In the genomic region with DNA sequence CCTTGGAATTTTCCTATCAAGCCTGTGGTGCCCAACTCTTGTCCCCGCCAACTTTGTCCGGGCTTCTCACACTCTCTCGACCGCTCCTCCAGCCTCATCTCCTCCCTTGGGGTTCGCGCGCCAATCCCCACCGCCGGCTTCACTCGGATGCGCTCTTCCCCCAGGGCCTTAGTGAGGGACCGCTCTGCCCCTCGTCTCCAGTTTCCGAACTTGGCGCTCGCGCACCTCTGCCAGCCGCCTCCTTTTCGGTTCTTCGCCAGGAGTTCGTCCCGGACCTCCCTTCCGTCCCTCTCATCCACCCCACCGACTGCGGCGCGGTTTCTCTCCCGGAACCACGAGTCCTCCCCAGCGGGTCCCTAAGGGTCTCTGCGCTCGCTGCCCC, we compare ENCODE assay signal across 8 mouse cellular contexts. TPM values are rescaled to one million over a fixed set of nuclear protein-coding genes. Genes with fewer than 3 reads are reported as not detected.
DNase-seq lines count a peak whose midpoint lies in the region; ATAC-seq and TF ChIP-seq lines count a peak whose summit lies in the region.

No protein-coding gene starts in this region.

- H3K9ac ChIP-seq in heart, adult 2 months (ENCODE audit: low read depth, low read length): peak overlapping the region; percentile 47
- H3K9ac ChIP-seq in CH12.LX (ENCODE audit: insufficient read depth, low read depth): peak overlapping the region; percentile 65
- H3K9ac ChIP-seq in limb, embryonic 12.5 days (replicated peaks): peak overlapping the region; percentile 84
- H3K9ac ChIP-seq in neural tube, embryonic 13.5 days: peak overlapping the region; percentile 74

- H3K9me3 ChIP-seq in CH12.LX (replicated peaks; ENCODE audit: low read length): no peaks in the 10 kb centered on the region
- H3K9me3 ChIP-seq in limb, embryonic 12.5 days: no peaks in the 10 kb centered on the region
- H3K9me3 ChIP-seq in neural tube, embryonic 13.5 days: no peaks in the 10 kb centered on the region

- peak overlapping the region; percentile 83 for H3K27ac ChIP-seq in heart, adult 2 months
- H3K27ac ChIP-seq in CH12.LX (ENCODE audit: insufficient read depth, low read depth): peak overlapping the region; percentile 12; the same call in 1 of the 2 replicates
- no peak overlapping the region for H3K27ac ChIP-seq in embryonic fibroblast, embryonic 13.5 days (ENCODE audit: insufficient read depth, low read length)
- peak overlapping the region; percentile 76; the same call in 1 of the 2 replicates for H3K27ac ChIP-seq in limb, embryonic 12.5 days
- peak overlapping the region; percentile 57; the same call in 1 of the 2 replicates for H3K27ac ChIP-seq in neural tube, embryonic 13.5 days (replicated peaks)

- H3K27me3 ChIP-seq in heart, adult 2 months (ENCODE audit: control insufficient read depth, insufficient read depth, low read length): no peaks in the 10 kb centered on the region
- H3K27me3 ChIP-seq in CH12.LX (replicated peaks): no peaks in the 10 kb centered on the region
- no peaks in the 10 kb centered on the region for H3K27me3 ChIP-seq in limb, embryonic 12.5 days
- no peaks in the 10 kb centered on the region for H3K27me3 ChIP-seq in neural tube, embryonic 13.5 days

- DNase-seq in heart, adult 2 months: no peak
- DNase-seq in heart, adult 9 months (ENCODE audit: low spot score in 2 of 2): no peak
- DNase-seq in CH12.LX (ENCODE audit: extremely low read depth): peak; percentile 51
- DNase-seq in ovary, postnatal 10 days (ENCODE audit: low spot score): no peak
- DNase-seq in left cerebral cortex, adult 9 months (ENCODE audit: low spot score in 2 of 2): no peak

- H3K79me2 ChIP-seq in heart, adult 2 months (replicated peaks; ENCODE audit: control insufficient read depth, insufficient read depth, low read length): 0 out of 2 replicates have a peak, but pooled peaks cover 2% of the 10 kb centered on the region
- H3K79me2 ChIP-seq in CH12.LX (replicated peaks; ENCODE audit: control insufficient read depth, extremely low read depth, insufficient read depth, poor library complexity, severe bottlenecking): peaks cover 20% of the 10 kb centered on the region

- TF ChIP-seq POLR2A in heart, adult 2 months (IDR thresholded peaks at IDR 0.05; ENCODE audit: insufficient read depth, low read depth, low read length): no peak
- TF ChIP-seq POLR2A in CH12.LX (IDR thresholded peaks at IDR 0.05; ENCODE audit: low read depth, low read length): no peak
- no peak for TF ChIP-seq POLR2A in embryonic fibroblast, embryonic 13.5 days (IDR thresholded peaks at IDR 0.05; ENCODE audit: low read depth, low read length)

- TF ChIP-seq RAD21 in CH12.LX (IDR thresholded peaks at IDR 0.05; ENCODE audit: low read depth, low read length): no peak

- intact Hi-C loops in heart, adult 2 months (cut with DNase I): loop anchor here (1.0 to 5.0 kb wide), 4 partner anchors 10 to 154 kb away; partner anchors contain the start of genes Asb10, Cdk5, Chpf2 and Slc4a2

- dilution Hi-C loops in CH12.LX (cut with MboI; ENCODE audit: extremely low pct_ligation_motif_present, extremely low pct_unique_long_range_greater_than_20kb, low sequenced_read_pairs): no loop called here

- no peaks in the 10 kb centered on the region for H3K36me3 ChIP-seq in heart, adult 2 months (ENCODE audit: control insufficient read depth, insufficient read depth, low read length)
- H3K36me3 ChIP-seq in CH12.LX (replicated peaks in 1 of 2; ENCODE audit: control insufficient read depth in 1 of 2, insufficient read depth in 1 of 2, low read length in 1 of 2): peaks cover 35 to 40% of the 10 kb centered on the region in 2 experiments
- peaks cover 36% of the 10 kb centered on the region for H3K36me3 ChIP-seq in limb, embryonic 12.5 days
- peaks cover 35% of the 10 kb centered on the region for H3K36me3 ChIP-seq in neural tube, embryonic 13.5 days

- H3K4me2 ChIP-seq in CH12.LX (ENCODE audit: insufficient read depth, low read depth, poor library complexity, severe bottlenecking): peak overlapping the region; percentile 96
- peak overlapping the region; percentile 71 for H3K4me2 ChIP-seq in limb, embryonic 12.5 days
- peak overlapping the region; percentile 82 for H3K4me2 ChIP-seq in neural tube, embryonic 13.5 days

- no peak for TF ChIP-seq EP300 in heart, adult 2 months (IDR thresholded peaks at IDR 0.05; ENCODE audit: insufficient read depth, low read depth, low read length)
- no peak for TF ChIP-seq EP300 in CH12.LX (IDR thresholded peaks at IDR 0.05; ENCODE audit: low read length)

- WGBS in heart, adult 2 months: 1% methylated on average over 32 of the region's 32 CpGs
- WGBS in limb, embryonic 12.5 days: under 1% methylated on average over 32 of the region's 32 CpGs
- under 1% methylated on average over 32 of the region's 32 CpGs for WGBS in neural tube, embryonic 13.5 days

- no peak for TF ChIP-seq CTCF in heart, adult 2 months (IDR thresholded peaks at IDR 0.05)
- no peak for TF ChIP-seq CTCF in CH12.LX (conservative IDR thresholded peaks at IDR 0.05 in 1 of 2, IDR thresholded peaks at IDR 0.05 in 1 of 2; ENCODE audit: low read depth in 2 of 2, low read length in 2 of 2)
- no peak for TF ChIP-seq CTCF in embryonic fibroblast, embryonic 13.5 days (IDR thresholded peaks at IDR 0.05; ENCODE audit: borderline replicate concordance, insufficient read depth, low read length)

- peak; percentile 26 for ATAC-seq in limb, embryonic 12.5 days (ENCODE audit: insufficient number of reproducible peaks, insufficient read depth, low FRiP score, low TSS enrichment, low read depth)
- ATAC-seq in neural tube, embryonic 13.5 days (ENCODE audit: low read depth): peak; percentile 32; the same call in 1 of the 2 replicates

- in situ Hi-C loops in CH12.LX (cut with MboI; ENCODE audit: low pct_ligation_motif_present, low pct_unique_long_range_greater_than_20kb, low sequenced_read_pairs): no loop called here

- peaks cover 4% of the 10 kb centered on the region for H3K4me1 ChIP-seq in heart, adult 2 months (ENCODE audit: control insufficient read depth, insufficient read depth, low read length)
- H3K4me1 ChIP-seq in CH12.LX (ENCODE audit: control insufficient read depth in 1 of 2, insufficient read depth in 2 of 2): peaks cover 0 to 31% of the 10 kb centered on the region in 2 experiments; a peak in 3 of 4 replicates
- peaks cover 6% of the 10 kb centered on the region; the same call in 1 of the 2 replicates for H3K4me1 ChIP-seq in embryonic fibroblast, embryonic 13.5 days (ENCODE audit: control insufficient read depth, insufficient read depth, low read length)
- H3K4me1 ChIP-seq in limb, embryonic 12.5 days (replicated peaks): peaks cover 12% of the 10 kb centered on the region
- peaks cover 24% of the 10 kb centered on the region for H3K4me1 ChIP-seq in neural tube, embryonic 13.5 days (replicated peaks)

- H3K4me3 ChIP-seq in heart, adult 2 months: peak overlapping the region; percentile 86
- peak overlapping the region; percentile 69 to 91 (median 75) for H3K4me3 ChIP-seq in CH12.LX (replicated peaks in 1 of 3; ENCODE audit: low read depth in 2 of 3, low read length in 2 of 3, poor library complexity in 1 of 3)
- peak overlapping the region; percentile 78 for H3K4me3 ChIP-seq in embryonic fibroblast, embryonic 13.5 days (ENCODE audit: insufficient read depth, low read length)
- peak overlapping the region; percentile 75 for H3K4me3 ChIP-seq in limb, embryonic 12.5 days (replicated peaks)
- peak overlapping the region; percentile 52 for H3K4me3 ChIP-seq in neural tube, embryonic 13.5 days

RNA-seq across cellular contexts. Expression of gene Abcf2, which starts 0.5 kb away (rescaled TPM):
- 10 to 100 TPM; 52.5 to 55.8 TPM for total RNA-seq in heart, adult 2 months (2021)
- 43.3 and 57.2 TPM in 2 replicates for polyA plus RNA-seq in heart, adult 2 months (2012; rRNA removed)
- total RNA-seq in CH12.LX (2012; rRNA removed) (118 and 152 TPM in 2 replicates), CH12.LX (2014; rRNA removed) (162 and 169 TPM in 2 replicates)
- polyA plus RNA-seq in CH12.LX (2012; ENCODE audit: insufficient read length, low read depth): 160 and 162 TPM in 2 replicates
- 69.3 and 73.4 TPM in 2 replicates for polyA plus RNA-seq in embryonic fibroblast, embryonic 13.5 days (2011; ENCODE audit: insufficient read length, low read depth, missing spikeins)
- 131 and 134 TPM in 2 replicates for polyA plus RNA-seq in limb, embryonic 12.5 days (2016; fragmentation: Nextera tagmentation; extraction: Ambion mirVana)
- polyA plus RNA-seq in neural tube, embryonic 13.5 days (2015; fragmentation: Nextera tagmentation; extraction: Ambion mirVana): 91.2 and 99.1 TPM in 2 replicates

RNA-seq across cellular contexts. Expression of gene Chpf2, which starts 9.7 kb away (rescaled TPM):
- total RNA-seq in heart, adult 2 months (2021): 1 to 10 TPM; 7.5 to 9.0 TPM
- 9.9 and 12.3 TPM in 2 replicates for polyA plus RNA-seq in heart, adult 2 months (2012; rRNA removed)
- 20.4 and 25.5 TPM in 2 replicates for total RNA-seq in CH12.LX (2012; rRNA removed)
- total RNA-seq in CH12.LX (2014; rRNA removed): 11.2 and 11.9 TPM in 2 replicates
- 22.8 and 26.9 TPM in 2 replicates for polyA plus RNA-seq in CH12.LX (2012; ENCODE audit: insufficient read length, low read depth)
- polyA plus RNA-seq in embryonic fibroblast, embryonic 13.5 days (2011; ENCODE audit: insufficient read length, low read depth, missing spikeins): 45.5 and 54.6 TPM in 2 replicates
- 20.1 and 24.0 TPM in 2 replicates for polyA plus RNA-seq in limb, embryonic 12.5 days (2016; fragmentation: Nextera tagmentation; extraction: Ambion mirVana)
- polyA plus RNA-seq in neural tube, embryonic 13.5 days (2015; fragmentation: Nextera tagmentation; extraction: Ambion mirVana): 19.1 and 19.9 TPM in 2 replicates

RNA-seq across cellular contexts. Expression of gene 4931409K22Rik, which starts 20.2 kb away (rescaled TPM):
- not detected for total RNA-seq in heart, adult 2 months (2021)
- 0.06 TPM in 1 of 2 replicates, not detected in the other for polyA plus RNA-seq in heart, adult 2 months (2012; rRNA removed)
- not detected in 2 replicates for total RNA-seq in CH12.LX (2012; rRNA removed)
- total RNA-seq in CH12.LX (2014; rRNA removed): not detected in 2 replicates
- not detected in 2 replicates for polyA plus RNA-seq in CH12.LX (2012; ENCODE audit: insufficient read length, low read depth)
- not detected in 2 replicates for polyA plus RNA-seq in embryonic fibroblast, embryonic 13.5 days (2011; ENCODE audit: insufficient read length, low read depth, missing spikeins)
- 0.06 and 0.19 TPM in 2 replicates for polyA plus RNA-seq in limb, embryonic 12.5 days (2016; fragmentation: Nextera tagmentation; extraction: Ambion mirVana)
- polyA plus RNA-seq in neural tube, embryonic 13.5 days (2015; fragmentation: Nextera tagmentation; extraction: Ambion mirVana): 0.08 and 0.17 TPM in 2 replicates

RNA-seq across cellular contexts. Expression of gene Asb10, which starts 36.0 kb away (rescaled TPM):
- total RNA-seq in heart, adult 2 months (2021): 10 to 100 TPM; 80.8 to 93.5 TPM
- 138 and 163 TPM in 2 replicates for polyA plus RNA-seq in heart, adult 2 months (2012; rRNA removed)
- total RNA-seq in CH12.LX (2012; rRNA removed) (not detected in 2 replicates), CH12.LX (2014; rRNA removed) (not detected in 2 replicates)
- polyA plus RNA-seq in CH12.LX (2012; ENCODE audit: insufficient read length, low read depth): not detected in 2 replicates
- polyA plus RNA-seq in embryonic fibroblast, embryonic 13.5 days (2011; ENCODE audit: insufficient read length, low read depth, missing spikeins): not detected in 2 replicates
- polyA plus RNA-seq in limb, embryonic 12.5 days (2016; fragmentation: Nextera tagmentation; extraction: Ambion mirVana): 0.72 and 1.1 TPM in 2 replicates
- polyA plus RNA-seq in neural tube, embryonic 13.5 days (2015; fragmentation: Nextera tagmentation; extraction: Ambion mirVana): 0.15 and 0.25 TPM in 2 replicates

RNA-seq across cellular contexts. Expression of gene Smarcd3, which starts 47.4 kb away (rescaled TPM):
- 10 to 100 TPM; 58.7 to 61.8 TPM for total RNA-seq in heart, adult 2 months (2021)
- 60.2 and 61.0 TPM in 2 replicates for polyA plus RNA-seq in heart, adult 2 months (2012; rRNA removed)
- 1.3 and 1.5 TPM in 2 replicates for total RNA-seq in CH12.LX (2012; rRNA removed)
- not detected in 2 replicates for total RNA-seq in CH12.LX (2014; rRNA removed)
- polyA plus RNA-seq in CH12.LX (2012; ENCODE audit: insufficient read length, low read depth): 2.2 and 2.8 TPM in 2 replicates
- polyA plus RNA-seq in embryonic fibroblast, embryonic 13.5 days (2011; ENCODE audit: insufficient read length, low read depth, missing spikeins): 22.9 and 27.8 TPM in 2 replicates
- polyA plus RNA-seq in limb, embryonic 12.5 days (2016; fragmentation: Nextera tagmentation; extraction: Ambion mirVana): 68.5 and 72.6 TPM in 2 replicates
- polyA plus RNA-seq in neural tube, embryonic 13.5 days (2015; fragmentation: Nextera tagmentation; extraction: Ambion mirVana): 91.1 and 99.2 TPM in 2 replicates
